Mouse (Mus musculus): ENCODE results near the gene Rftn1.

Rftn1 gene

DNA sequence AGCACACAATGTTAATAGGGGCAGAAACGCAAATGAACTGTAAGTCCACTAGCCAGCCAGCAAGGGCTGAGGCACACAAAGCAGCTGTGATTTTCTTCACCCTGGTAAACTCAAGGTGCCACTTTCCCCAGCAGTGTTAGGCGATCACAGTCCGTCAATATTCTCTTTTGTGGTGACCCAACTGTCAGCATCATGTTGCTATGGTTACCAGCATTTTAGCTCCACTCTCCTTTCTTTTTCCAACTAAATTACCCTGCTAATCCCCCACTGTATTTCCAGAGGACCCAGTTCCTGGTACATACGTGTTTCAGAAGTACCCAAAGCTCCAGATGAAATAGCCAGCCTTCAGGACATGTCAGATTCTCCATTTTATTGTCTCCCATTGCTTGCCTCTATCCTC is 169.1 kb downstream of the Rftn1 start:
- DNase-seq (ENCODE audit: low spot score) = no peak

DNA sequence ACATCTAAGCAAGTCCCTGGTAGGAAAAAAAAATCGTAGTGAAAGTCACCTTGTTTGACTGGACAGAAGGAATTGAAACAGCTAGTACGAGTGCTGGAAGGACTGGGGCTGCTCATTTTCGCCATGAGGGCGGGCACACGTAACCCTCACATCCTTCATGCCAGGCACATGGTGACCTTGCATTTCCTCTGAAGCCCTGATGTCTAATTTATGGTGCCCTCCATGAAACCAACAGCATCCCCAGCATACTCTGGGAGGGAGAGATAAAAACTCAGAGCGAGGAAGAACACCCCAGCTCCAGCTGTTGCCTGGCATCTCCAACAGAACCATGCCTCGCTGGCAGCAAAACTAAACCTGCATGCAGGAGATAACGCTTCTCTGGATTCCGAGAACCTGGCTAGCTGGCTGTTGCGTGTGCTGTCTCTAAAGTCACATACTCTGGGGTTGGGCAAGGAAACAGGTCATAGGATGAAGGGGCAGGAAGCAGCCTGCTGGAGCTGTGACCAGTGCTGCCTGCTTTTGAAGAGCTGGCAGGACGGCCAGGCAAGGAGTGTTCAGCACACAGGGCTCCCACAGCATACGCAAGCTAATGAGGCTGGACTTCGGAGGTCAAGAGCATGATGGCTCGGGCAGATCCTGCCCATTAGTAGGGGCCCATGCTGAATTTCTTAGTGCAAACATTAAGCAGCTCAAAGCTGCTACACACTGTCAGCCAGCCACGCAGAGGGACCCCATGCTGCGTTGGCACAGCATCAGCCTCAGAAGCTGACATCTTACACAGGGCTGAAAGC is 170.1 kb downstream of the Rftn1 start:
- DNase-seq (ENCODE audit: low spot score) = peak; percentile 20

DNA sequence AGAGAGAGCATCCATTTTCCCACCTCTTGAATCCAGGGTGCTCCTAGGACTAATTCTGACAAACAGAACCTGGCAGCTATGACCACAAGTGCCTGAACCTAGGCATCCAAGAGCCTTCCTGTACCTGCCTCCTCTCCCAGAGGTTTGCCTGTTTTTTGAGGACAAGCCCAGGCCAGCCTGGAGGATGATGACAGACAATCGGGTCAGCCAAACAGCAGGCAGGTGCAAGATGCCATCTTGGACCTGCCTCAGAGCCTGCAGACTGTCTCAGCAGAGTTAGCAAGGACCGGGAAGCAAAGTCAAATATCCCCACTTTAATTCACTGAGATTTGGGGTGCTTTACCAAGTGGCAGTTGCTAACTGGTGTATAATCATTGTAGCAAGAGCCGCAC is 170.7 kb downstream of the Rftn1 start:
- DNase-seq (ENCODE audit: low spot score) = no peak

DNA sequence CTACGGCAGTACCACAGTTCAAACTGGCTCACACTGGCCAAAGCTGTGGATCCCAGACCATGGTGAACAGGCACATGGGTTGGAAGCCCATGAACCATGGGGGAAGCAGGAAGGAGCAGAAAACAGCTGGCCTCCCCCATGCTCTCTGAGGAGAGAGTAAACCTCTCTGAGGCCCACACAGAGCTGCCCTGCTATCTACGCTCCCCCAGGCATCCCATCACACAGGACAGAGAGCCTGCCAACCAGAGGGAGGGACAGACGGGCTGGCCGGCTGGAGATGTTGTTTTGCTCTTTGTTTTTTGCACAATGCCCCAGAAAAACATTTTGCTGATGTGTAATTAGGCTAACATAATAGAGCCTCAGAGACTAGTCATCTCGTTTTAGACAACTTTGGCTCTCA is 171.4 kb downstream of the Rftn1 start:
- peak; percentile 55 for DNase-seq (ENCODE audit: low spot score)

DNA sequence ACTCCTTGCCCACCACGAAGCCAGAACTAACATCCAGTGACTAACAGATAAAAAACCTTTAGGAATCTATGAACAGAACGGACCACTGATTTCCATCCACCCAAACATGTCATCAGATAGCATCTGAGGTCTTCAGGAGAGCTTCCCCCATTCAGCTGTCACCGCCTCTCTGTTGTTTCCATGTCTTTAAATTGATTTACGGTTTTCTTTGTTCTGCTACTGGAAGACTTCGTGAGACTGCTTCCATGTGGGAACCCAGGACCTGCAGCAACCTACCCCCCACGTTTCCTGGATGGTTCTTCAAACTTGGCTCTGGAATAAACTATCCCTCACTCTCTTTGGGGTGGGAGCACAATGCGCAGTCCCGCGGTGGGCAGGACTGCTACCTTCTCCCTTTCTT is 175.8 kb downstream of the Rftn1 start:
- no peak for DNase-seq (ENCODE audit: low spot score)

DNA sequence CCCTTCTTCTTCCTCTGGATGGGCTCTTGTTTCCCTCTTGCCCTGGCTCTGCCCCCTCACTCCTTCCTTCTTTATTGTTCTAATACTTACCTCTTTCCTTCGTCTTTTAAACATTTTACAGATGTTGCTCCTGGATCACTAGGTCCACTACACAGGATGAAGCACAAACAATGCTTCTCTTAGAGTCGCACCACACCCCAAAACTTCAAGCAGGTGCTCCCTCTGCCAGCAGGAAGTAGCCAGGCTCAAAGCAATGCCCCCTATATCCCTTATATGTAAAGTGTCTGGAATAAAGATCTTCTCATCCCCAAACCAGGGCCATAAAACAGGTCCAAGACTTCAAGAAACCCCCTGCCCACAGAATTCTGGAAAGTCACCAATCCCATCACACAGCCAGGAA is 176.6 kb downstream of the Rftn1 start:
- DNase-seq (ENCODE audit: low spot score) = no peak

DNA sequence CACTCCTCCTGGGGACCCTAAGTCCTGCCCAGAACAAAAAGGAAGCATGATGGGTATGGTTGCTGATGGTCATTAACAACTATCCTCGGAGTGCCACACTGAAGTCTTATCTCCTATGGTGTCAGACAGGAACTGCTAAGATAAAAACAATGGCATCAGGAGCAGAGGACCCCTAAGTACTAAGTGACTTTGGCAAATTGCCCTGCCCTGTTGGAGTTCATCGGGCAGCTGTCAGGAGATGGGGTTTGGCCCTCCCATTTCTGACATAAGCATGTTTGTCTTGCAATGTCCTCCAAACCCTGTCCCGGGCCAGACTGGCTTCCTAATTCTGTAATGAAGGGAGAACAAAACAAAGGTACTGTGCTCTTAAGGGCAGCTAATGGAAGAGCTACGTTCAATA is 180.4 kb downstream of the Rftn1 start:
- no peak for DNase-seq (ENCODE audit: low spot score)

DNA sequence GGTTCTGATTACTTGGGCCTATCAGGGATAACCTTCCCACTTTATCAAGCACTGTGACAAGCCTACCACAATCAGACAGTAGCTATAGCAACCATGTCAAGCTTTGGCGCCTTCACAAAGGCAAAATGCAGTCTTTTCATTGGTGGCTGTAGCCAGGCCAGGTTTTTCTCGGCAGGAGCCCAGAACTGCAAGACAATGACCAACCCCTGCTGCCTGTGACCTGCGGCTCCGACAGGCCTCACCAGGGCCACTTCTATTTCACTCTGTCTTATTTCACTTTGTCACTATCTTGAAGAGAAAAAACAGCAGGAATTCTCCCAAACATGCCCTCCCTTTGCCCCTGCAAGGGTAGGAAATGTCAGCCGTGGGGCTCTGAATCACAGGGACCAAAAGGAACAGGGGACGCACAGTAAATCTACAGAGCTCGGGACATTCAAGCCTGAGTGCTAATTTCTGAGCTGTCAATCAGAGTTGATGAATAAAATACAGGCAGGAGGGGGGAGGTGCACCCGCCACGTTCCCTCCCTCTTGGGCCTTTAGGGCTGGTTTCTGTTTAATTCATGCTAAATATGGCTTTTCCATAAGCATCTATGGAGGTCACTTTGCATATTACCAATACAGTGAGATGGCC is 183.6 kb downstream of the Rftn1 start:
- peak; percentile 45 for DNase-seq (ENCODE audit: low spot score)

DNA sequence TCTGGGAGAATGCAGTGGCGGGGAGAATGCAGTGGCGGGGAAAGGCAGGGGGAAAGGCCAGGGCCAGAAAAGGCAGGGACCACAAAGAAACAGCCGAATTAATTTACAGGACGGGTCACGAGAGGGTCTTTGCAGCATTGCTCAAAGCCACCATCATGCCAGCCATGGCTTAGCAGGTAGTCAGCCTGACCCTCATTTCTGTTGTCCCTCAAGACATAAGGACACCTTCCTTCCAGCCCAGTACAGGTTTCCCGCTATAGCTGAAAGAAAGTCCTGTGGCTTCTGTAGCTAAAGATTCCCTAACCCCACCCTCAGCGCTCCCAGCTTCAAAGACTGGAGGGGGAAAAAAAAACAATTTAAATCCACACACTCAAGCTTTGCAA is 184.1 kb downstream of the Rftn1 start:
- DNase-seq (ENCODE audit: low spot score) = no peak

DNA sequence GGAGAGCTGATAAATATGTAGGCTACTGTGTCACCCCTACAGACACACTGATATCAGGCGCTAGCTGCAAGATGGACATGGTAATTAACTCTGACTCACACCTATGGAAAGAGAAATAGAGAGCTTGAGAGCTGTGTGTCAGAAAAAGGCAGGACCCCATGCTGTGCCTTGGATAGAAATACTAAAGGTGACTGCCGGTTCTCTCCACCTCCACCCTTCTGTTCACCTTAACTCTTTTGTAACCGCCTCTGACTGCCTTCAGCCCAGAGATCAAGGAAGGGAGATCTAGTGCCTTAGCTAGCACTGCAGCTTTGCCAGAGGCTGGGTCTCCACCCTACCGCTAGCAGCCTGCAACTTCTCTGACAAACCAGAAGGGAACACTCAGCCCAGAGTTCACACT is 187.3 kb downstream of the Rftn1 start:
- no peak for DNase-seq (ENCODE audit: low spot score)

DNA sequence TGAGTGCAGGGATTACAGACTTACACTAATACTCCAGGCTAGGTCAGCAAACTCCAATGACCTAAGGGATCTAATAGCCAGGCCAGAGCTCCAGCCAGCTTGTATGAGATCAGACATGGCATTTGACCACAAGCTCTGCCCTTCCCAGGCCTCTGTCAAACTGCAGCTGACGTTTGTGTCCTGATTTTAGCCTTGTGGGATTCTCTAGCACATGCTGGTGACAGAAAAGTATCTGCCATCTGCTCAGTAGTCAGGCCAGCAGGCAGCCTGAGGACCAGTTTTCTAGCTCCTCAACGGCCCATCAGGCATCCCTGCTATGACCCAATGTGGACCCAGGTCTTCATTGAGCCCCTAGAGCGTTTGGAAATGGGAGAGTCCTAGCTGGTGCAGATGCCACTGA is 188.3 kb downstream of the Rftn1 start:
- no peak for DNase-seq (ENCODE audit: low spot score)

DNA sequence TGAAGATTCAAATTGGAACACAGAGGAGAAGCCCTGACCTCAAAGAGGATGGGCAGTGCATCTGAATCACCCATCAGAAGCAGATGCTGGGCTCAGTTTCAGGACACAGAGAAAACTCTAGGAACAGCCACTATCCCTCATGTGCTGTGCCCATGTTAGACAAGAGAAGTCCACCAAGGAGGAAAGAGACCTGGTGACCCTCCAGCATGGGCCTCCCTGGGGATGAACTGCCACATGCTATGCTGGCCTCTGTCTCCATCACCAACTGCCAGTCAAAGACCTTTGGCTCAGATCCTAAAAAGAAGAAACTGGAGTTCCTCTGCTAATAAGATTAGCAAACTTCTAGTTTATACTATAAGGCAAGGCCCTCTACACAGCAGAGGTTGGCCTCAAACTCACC is 188.7 kb downstream of the Rftn1 start:
- DNase-seq (ENCODE audit: low spot score) = no peak

DNA sequence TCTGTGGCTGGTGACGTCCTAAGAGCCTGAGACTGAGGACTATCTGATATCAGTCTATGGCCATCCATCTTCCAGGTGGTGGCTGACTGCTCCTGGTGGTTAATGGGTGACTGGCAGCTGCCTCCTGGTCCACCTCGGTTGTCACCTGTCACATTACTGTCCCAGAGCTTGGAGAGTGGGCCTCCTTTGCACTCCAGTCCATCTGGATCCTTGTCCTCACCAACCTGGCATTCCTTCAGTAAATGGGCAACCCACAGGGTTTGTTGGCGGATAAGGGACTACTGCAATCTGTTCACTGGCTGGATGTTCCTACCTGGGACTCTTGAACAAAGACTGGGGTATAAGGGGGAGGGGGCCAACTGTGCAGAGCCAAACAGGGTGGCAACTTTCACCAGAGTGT is 189.9 kb downstream of the Rftn1 start:
- no peak for DNase-seq (ENCODE audit: low spot score)

DNA sequence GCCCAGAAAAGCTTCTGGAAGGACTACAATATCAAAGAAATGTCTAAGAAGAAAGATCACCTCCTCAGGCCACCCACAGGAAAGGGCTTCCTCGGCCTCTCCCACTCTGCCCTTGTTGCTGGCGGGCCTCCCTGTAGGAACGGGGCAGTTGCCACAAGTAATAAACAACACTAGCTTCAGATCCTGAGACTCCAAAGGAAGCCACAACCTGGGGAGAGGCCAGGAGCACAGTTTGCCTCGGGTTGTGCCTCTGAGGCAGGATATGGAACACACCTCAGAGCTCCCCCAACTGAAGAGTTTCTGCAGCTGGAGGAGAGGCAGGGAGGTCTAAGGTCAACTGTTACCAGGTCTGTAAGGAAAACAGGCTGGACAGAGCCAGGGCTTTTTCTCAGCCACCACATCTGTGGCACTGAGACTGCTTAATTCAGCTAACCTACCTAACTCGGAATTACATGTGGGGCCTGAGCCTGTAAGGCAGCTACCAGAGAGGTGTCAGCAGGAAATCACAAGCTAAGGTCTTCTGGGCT is 193.8 kb downstream of the Rftn1 start:
- no peak for DNase-seq (ENCODE audit: low spot score)

DNA sequence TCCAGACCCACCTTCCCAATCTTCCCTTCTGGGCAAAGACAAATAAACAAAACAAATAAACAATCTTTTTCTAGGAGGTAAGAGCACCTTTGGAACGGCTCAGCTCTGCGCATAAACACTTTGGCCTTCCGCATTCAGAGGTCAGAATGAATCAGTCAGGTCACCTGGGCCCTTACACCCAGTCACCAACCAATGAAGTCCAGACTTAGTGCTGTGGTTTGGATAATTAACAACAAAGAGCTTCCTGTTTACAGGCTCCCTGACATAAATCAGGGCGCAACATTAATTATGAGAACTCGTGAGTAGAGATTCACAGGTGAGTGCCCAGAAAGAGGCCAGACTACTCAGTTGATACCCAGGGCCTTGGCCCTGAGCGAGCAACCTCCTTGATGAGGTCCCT is 194.4 kb downstream of the Rftn1 start:
- DNase-seq (ENCODE audit: low spot score) = no peak

DNA sequence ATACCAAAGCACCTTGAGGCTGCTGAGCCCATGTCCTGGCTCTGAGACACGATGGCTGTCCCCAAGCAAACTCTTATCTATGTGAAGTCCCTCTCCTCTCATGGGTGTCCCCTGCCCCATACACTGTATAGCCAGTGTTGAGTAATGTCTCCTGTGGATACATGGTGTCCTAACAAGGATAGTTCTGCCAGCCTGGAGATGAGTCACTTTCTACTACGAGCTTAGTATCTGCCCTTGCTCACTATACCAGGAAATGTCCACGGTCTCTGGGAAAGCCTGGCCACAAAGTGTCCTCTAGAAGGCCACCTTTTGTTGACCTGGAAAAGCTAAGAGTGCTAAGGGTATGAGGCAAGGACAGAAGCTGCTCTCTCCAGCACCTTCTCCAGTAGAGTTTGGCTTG is 195.2 kb downstream of the Rftn1 start:
- no peak for DNase-seq (ENCODE audit: low spot score)

DNA sequence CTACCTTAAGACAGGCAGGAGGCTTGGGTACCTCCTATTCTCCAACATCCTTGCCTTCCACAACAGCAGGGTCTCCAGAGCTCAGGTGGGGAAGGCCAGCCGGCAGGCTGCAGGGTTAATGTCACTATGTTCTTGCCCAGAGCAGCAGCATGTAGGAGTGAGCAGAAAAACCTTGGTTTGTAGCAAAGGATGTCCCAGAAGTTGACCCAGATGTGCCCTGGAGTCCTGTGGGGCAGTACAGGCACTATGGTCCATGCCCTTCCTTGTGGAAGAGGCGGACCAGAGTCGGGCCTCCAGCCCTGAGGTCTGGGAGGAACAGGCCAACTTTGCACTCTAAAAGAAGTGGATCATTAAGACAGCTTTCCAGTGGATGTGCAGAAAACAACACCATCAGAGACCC is 196.8 kb downstream of the Rftn1 start:
- no peak for DNase-seq (ENCODE audit: low spot score)

DNA sequence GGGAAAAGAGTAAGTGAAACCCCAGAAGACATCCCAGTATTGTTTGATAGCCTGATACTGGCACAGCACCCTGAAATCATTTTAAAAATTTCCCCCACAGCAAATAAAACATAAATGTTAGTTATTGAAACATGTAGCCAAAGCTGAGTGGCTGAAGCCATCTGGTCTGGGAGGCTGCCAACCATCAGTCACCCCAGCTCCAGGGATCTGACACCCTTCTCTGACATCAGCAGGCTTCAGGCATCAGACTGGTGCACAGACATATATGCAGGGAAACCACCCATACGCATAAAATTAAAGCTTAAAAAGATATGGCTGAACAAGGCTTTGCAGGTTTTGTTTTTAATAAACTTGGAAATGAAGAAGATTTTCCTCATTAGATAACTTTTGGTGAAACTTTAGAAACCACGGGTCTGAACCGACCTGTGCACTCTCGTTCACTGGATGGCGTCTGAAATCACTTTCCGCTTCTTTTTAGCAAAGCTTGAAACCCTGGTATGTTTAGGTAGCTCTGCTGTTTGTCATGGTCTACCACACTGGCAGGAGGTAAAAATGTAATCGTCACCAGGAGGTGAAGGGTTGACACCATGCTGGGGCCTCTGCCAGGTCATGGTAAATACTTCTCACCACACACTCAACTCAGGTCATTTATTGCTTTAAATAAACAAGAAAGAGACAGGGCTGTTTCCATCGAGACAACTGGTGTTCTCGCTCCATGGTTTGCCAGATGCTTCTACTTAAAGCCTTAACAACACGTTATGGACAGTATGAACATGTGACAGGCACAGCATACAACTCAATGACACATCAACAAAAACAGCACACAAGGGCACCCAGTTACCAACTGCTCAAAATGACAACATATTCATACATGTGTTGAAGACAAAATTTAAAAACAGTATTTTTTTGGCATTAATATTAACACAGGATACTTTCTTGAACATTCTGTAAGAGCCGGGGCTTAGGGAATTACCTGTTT is 197.6 kb downstream of the Rftn1 start:
- DNase-seq (ENCODE audit: low spot score) = no peak

DNA sequence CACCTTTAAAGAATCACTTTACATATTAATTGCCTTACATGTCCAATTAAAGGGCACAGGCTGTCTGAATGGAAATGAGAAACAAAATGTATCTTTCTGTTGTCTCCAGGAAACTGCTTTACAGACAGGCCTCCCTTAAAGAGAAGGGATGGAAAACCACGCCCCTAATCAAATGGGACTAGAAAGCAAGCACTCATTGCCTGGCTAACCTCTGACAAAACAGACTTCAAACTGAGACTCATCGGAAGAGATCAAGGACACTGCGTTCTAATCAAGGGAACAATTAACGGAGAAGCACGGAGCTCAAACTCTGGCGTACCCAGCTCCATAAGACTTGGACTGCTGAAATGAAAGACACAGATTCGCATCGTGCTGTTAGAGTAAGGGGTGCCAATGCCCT is 200.9 kb downstream of the Rftn1 start:
- no peak for DNase-seq (ENCODE audit: low spot score)

DNA sequence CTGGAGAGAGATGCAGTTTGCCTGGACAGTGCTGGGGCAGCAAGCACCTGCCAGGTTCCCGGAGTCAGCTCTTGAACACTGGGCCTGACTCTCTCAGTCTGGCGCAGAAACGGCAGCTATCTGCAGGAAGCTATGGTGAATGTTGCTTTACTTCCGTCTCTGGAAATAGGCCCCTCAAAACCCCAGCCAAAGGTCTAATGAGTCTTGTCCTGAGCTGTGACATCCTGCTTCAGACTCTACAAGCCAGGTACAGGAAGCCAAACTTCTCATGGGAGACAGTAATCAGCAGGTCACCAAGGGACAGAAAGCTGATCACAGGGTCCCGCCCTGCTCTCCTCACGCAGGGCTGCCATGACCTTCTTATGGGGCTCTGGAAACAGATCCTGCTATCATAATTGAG is 203.4 kb downstream of the Rftn1 start:
- DNase-seq (ENCODE audit: low spot score) = no peak

DNA sequence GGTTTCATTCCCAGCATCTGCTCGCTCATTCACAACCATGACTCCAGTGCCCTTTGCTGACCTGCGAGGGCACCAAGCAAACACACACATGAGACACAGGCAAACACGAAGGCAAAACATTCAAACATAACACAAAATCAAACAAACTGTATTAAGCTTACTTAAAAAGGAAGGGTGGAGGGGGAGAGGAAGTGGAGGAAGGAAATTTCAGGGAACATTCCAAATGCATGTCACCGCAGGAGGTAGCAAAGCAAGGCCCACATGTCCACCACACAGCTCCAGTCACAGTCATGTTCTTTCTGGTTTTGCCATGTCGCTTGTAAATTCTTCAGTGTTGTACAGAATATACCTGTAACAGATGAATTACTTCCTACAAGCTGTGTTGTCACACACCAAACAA is 207.0 kb downstream of the Rftn1 start:
- DNase-seq (ENCODE audit: low spot score) = no peak

DNA sequence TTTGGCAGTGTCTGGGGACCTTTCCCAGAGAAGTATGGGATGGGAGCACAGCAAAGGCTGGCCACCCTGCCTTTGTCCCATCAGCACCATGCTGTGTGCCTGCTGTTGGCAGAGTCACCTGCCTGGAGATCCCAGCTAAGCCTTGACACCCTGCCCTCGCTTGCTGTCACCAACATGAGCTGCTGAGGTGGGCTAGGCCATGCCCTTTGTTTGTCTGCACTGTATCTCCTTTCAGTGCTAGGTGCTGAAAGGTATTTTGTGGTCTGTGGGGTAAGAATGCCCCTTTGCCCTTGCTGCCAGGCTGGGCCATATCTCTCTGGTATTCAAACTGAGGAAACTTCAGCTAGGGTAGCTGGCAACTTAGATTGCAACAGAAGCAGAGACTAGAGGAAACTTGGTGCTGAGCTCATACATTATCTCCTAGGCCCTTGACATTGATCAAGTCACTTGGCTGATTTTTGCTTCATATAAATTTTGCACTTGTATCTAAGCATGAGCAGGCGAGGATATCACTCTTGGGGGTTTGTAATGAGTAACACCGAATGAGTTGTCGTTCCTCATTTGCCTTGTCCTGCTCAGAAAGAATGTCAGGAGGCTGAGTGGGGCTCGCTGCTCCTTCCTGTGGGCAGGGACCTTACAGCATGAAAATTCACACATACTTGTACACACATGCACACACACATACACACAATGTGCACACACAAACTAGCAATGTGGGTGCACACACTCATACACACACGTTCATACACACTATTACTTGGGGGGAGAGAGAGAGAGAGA is 207.7 kb downstream of the Rftn1 start:
- DNase-seq (ENCODE audit: low spot score) = no peak

Measured in layer of hippocampus, adult 11-12 months (tissue).